In genomic region chr9:56505083-56505792, GRCm38 (mm10) we compare ENCODE assay signal across 8 mouse cellular contexts.
A peak's percentile ranks its signal among the peaks of the same experiment; 100 is the strongest.
DNase-seq lines count a peak whose midpoint lies in the region; ATAC-seq and TF ChIP-seq lines count a peak whose summit lies in the region.

No protein-coding gene starts in this region.

- H3K36me3 ChIP-seq in embryonic facial prominence, embryonic 10.5 days (replicated peaks), result no peaks in the 10 kb centered on the region
- no peaks in the 10 kb centered on the region for H3K36me3 ChIP-seq in heart, postnatal 0 days (replicated peaks; ENCODE audit: control insufficient read depth, insufficient read depth, low read length)
- no peaks in the 10 kb centered on the region for H3K36me3 ChIP-seq in midbrain, embryonic 13.5 days

- H3K9me3 ChIP-seq in embryonic facial prominence, embryonic 10.5 days, result no peaks in the 10 kb centered on the region
- no peaks in the 10 kb centered on the region for H3K9me3 ChIP-seq in heart, postnatal 0 days (replicated peaks; ENCODE audit: control insufficient read depth, low read length)
- no peaks in the 10 kb centered on the region for H3K9me3 ChIP-seq in midbrain, embryonic 13.5 days

- peak; percentile 58; the same call in 1 of the 2 replicates for TF ChIP-seq EP300 in heart, postnatal 0 days (IDR thresholded peaks at IDR 0.05; ENCODE audit: low read depth)

- H3K4me2 ChIP-seq in heart, postnatal 0 days (ENCODE audit: low read depth, low read length), result peak overlapping the region; percentile 85
- peak overlapping the region; percentile 60 for H3K4me2 ChIP-seq in midbrain, embryonic 13.5 days (replicated peaks)

- H3K4me3 ChIP-seq in embryonic facial prominence, embryonic 10.5 days, result peak overlapping the region; percentile 61
- peak overlapping the region; percentile 50; the same call in 1 of the 2 replicates for H3K4me3 ChIP-seq in heart, postnatal 0 days (ENCODE audit: low read depth, low read length)
- H3K4me3 ChIP-seq in midbrain, embryonic 13.5 days (replicated peaks), result peak overlapping the region; percentile 37

- H3K27ac ChIP-seq in embryonic facial prominence, embryonic 10.5 days (replicated peaks), result peak overlapping the region; percentile 92
- peak overlapping the region; percentile 99 for H3K27ac ChIP-seq in heart, postnatal 0 days (ENCODE audit: low read depth)
- peak overlapping the region; percentile 97 for H3K27ac ChIP-seq in midbrain, embryonic 13.5 days

- WGBS in embryonic facial prominence, embryonic 10.5 days, result 38% methylated on average over 9 of the region's 9 CpGs
- 42% methylated on average over 9 of the region's 9 CpGs for WGBS in heart, postnatal 0 days
- 56% methylated on average over 9 of the region's 9 CpGs for WGBS in midbrain, embryonic 13.5 days

- ATAC-seq in heart, postnatal 0 days (ENCODE audit: insufficient read depth, low read depth), result peak; percentile 6; the same call in 1 of the 2 replicates
- ATAC-seq in midbrain, embryonic 13.5 days, result no peak
- no peak for ATAC-seq in megakaryocyte progenitor cell, adult 5-6 weeks (replicated peaks; ENCODE audit: poor library complexity)

- H3K9ac ChIP-seq in heart, postnatal 0 days (replicated peaks; ENCODE audit: low read depth, low read length), result no peak overlapping the region
- no peak overlapping the region for H3K9ac ChIP-seq in midbrain, embryonic 13.5 days (replicated peaks)

- peak; percentile 34 for DNase-seq in adrenal gland, postnatal 25 days
- DNase-seq in embryonic facial prominence, embryonic 10.5 days (ENCODE audit: low spot score), result peak; percentile 49
- DNase-seq in heart, postnatal 0 days (ENCODE audit: low spot score), result no peak
- peak; percentile 82 for DNase-seq in kidney, postnatal 14 days
- DNase-seq in frontal cortex, postnatal 14 days (ENCODE audit: low spot score in 2 of 2), result no peak
- no peak for DNase-seq in spleen, postnatal 36 days (ENCODE audit: low spot score in 2 of 2)

- no peak for TF ChIP-seq CTCF in heart, postnatal 0 days (IDR thresholded peaks at IDR 0.05; ENCODE audit: low read depth)

- H3K4me1 ChIP-seq in embryonic facial prominence, embryonic 10.5 days, result peaks cover 63% of the 10 kb centered on the region
- peaks cover 59% of the 10 kb centered on the region for H3K4me1 ChIP-seq in heart, postnatal 0 days (ENCODE audit: control insufficient read depth, insufficient read depth)
- peaks cover 54% of the 10 kb centered on the region for H3K4me1 ChIP-seq in midbrain, embryonic 13.5 days (replicated peaks)

- peaks cover 15% of the 10 kb centered on the region for H3K27me3 ChIP-seq in embryonic facial prominence, embryonic 10.5 days (replicated peaks; ENCODE audit: low read depth, poor library complexity, severe bottlenecking)
- H3K27me3 ChIP-seq in heart, postnatal 0 days (ENCODE audit: control insufficient read depth, insufficient read depth, low read length), result no peaks in the 10 kb centered on the region
- H3K27me3 ChIP-seq in midbrain, embryonic 13.5 days, result no peaks in the 10 kb centered on the region

Comparison
In these comparisons a context has a peak if more than half of its experiments do, and no peak if none do; other contexts are left out.
1. DNase-seq: peak in adrenal gland, postnatal 25 days (single experiment), embryonic facial prominence, embryonic 10.5 days (single experiment) and kidney, postnatal 14 days (single experiment); none in heart, postnatal 0 days (single experiment), frontal cortex, postnatal 14 days (0 of 2) and spleen, postnatal 36 days (0 of 2).
2. Peak in every context shown above with its lines, with median percentiles within 50 percentile points of each other: H3K27ac ChIP-seq and H3K4me3 ChIP-seq.